Mouse (Mus musculus) megakaryocyte, embryonic 14.5 days (primary cell): ENCODE measurements at regions not wholly inside any gene's neighbourhood (a gene's known extent, or its start where the extent isn't known, plus 50 kb on each side); places are given as distances from the start of the nearest gene placed in this dataset.

Source experiments
- FLI1 ChIP-seq: IDR thresholded peaks from 2 replicates; pipeline ENCODE4 v1.6.1; 2012; ENCODE audit warnings: low read length, inconsistent platforms, mixed read lengths
- GATA1 ChIP-seq: IDR thresholded peaks from 3 replicates; pipeline ENCODE4 v1.6.1; 2012; ENCODE audit warnings: mixed read lengths, low read length, inconsistent platforms, borderline replicate concordance

- TF ChIP-seq GATA1 = no peak
- TF ChIP-seq FLI1 = no peak
Observed at GRCm38 (mm10) chr1:43317076-43317871, 120.5 kb upstream of the Fhl2 start.
